Mouse (Mus musculus): ENCODE measurements around the gene Tomm70a. TPM values are rescaled to one million over a fixed set of nuclear protein-coding genes. Genes with fewer than 3 reads are reported as not detected.

Tomm70a gene
- total and polyA plus RNA-seq, 2 experiments from 2014 or later = 66.5 to 107 TPM

DNA sequence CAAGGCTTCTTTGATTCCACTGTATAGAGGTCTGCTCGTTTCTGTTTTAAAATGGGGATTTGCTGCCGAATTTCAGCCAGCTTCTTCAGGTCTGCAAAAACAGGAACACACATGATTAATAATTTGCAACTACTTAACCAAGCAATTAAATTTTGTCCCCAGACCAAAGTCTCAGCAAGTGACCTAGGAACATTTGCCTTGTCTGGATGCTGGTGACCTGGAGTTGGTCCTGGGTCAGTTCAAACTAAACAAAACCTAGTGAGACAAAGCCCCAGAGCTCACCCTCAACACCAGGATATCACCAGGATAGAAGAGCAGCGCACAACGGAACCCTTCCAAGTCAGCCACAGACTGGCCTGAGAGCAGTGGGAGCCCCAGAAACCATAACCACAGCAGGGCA, 35.6 kb downstream of the Tomm70a start:
- Histone ChIP-seq H3K4me1 (ENCODE audit: insufficient read depth, low read length) (no peaks in the 10 kb centered on the region), H3K9me3 (ENCODE audit: low read length) (no peaks in the 10 kb centered on the region), H3K27ac (ENCODE audit: low read depth, low read length) (no peak overlapping the region), H3K36me3 (ENCODE audit: insufficient read depth, low read length) (peaks cover 35% of the 10 kb centered on the region), H3K9ac (replicated peaks; ENCODE audit: low read length, poor library complexity, severe bottlenecking) (no peak overlapping the region), H3K27me3 (ENCODE audit: insufficient read depth, low read length) (no peaks in the 10 kb centered on the region), H3K4me2 (ENCODE audit: low read depth, low read length, poor library complexity, severe bottlenecking) (no peak overlapping the region), H3K4me3 (ENCODE audit: low read depth, low read length) (no peak overlapping the region)
- 90% methylated on average over 4 of the region's 4 CpGs for WGBS
- ATAC-seq (ENCODE audit: low FRiP score) (no peak), DNase-seq (ENCODE audit: low spot score) (no peak)
- no peak for TF ChIP-seq CTCF (IDR thresholded peaks at IDR 0.05)

DNA sequence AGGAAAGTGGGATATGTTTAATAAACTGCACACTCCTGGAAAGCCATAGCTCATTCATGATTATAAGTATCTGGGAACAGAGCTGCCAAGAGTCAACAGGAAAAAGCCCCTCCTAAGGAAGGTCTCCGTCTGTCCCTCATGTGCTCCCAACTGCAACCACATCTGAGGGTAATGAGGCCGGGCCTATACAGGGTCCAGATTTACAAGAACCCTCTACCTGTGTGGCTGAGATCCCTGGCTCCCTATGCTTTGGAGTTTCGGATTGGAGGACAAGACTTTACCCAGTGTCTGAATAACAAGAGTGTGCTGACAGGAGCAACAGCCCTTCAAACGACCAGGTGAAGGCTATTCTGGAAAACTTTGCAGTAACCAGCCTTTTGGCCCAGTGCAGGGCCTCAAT, 36.2 kb downstream of the Tomm70a start:
- Histone ChIP-seq H3K27ac (ENCODE audit: low read depth, low read length) (no peak overlapping the region), H3K4me2 (ENCODE audit: low read depth, low read length, poor library complexity, severe bottlenecking) (no peak overlapping the region), H3K9me3 (ENCODE audit: low read length) (no peaks in the 10 kb centered on the region), H3K4me3 (ENCODE audit: low read depth, low read length) (no peak overlapping the region), H3K36me3 (ENCODE audit: insufficient read depth, low read length) (peaks cover 29% of the 10 kb centered on the region), H3K9ac (replicated peaks; ENCODE audit: low read length, poor library complexity, severe bottlenecking) (no peak overlapping the region), H3K4me1 (ENCODE audit: insufficient read depth, low read length) (no peaks in the 10 kb centered on the region), H3K27me3 (ENCODE audit: insufficient read depth, low read length) (no peaks in the 10 kb centered on the region)
- no peak for DNase-seq (ENCODE audit: low spot score)
- TF ChIP-seq CTCF (IDR thresholded peaks at IDR 0.05) = no peak
- 87% methylated on average over 4 of the region's 4 CpGs for WGBS
- ATAC-seq (ENCODE audit: low FRiP score) = no peak

DNA sequence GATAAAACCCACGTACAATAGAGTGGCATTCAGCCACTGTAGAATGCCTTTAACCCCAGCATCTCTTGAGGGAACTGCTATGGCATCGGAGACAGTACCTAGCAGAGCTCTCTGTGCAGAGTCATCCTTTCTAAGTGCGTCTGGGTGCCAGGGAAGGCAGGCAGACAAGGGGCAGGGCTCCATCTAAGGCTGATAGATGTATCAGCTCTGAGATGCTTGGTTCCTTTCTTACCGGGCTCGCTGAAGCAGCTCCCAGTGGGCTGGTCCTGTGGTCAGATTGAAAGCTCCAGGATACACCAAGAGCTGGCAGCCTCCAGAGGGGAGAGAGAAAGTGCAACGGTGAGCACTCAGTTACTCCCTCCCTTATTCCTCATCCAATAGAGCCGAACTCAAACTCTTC, 38.3 kb downstream of the Tomm70a start:
- H3K36me3 ChIP-seq (ENCODE audit: insufficient read depth, low read length) = peaks cover 19% of the 10 kb centered on the region; the same call in 1 of the 2 replicates
- ATAC-seq (ENCODE audit: low FRiP score) (no peak), DNase-seq (ENCODE audit: low spot score) (no peak)
- no peak overlapping the region for H3K4me2 ChIP-seq (ENCODE audit: low read depth, low read length, poor library complexity, severe bottlenecking)
- no peak overlapping the region for H3K4me3 ChIP-seq (ENCODE audit: low read depth, low read length)
- H3K9me3 ChIP-seq (ENCODE audit: low read length) = no peaks in the 10 kb centered on the region
- no peak for TF ChIP-seq CTCF (IDR thresholded peaks at IDR 0.05)
- 76% methylated on average over 7 of the region's 7 CpGs for WGBS
- no peak overlapping the region for H3K27ac ChIP-seq (ENCODE audit: low read depth, low read length)
- H3K4me1 ChIP-seq (ENCODE audit: insufficient read depth, low read length) = no peaks in the 10 kb centered on the region
- H3K9ac ChIP-seq (replicated peaks; ENCODE audit: low read length, poor library complexity, severe bottlenecking) = no peak overlapping the region
- H3K27me3 ChIP-seq (ENCODE audit: insufficient read depth, low read length) = no peaks in the 10 kb centered on the region

DNA sequence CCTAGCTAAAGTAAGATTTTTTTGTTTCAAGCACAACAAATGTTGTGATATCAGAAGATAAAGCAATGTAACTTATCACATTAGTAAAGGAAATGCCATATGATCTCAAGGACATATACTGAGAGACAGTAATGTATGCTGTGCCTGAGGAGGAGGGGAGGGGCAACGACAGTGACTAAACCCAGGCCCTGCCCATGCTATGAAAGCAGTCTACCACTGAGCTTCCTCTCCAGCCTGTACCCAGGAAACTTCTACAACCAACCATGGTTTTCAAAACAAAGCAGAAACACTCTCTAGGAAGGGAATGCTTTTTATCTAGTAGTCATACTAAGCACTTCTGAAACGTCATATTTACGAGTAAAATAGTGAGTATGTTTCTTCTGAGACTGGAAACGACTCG, 41.3 kb downstream of the Tomm70a start:
- TF ChIP-seq CTCF (IDR thresholded peaks at IDR 0.05) = no peak
- 93% methylated on average over 5 of the region's 5 CpGs for WGBS
- Histone ChIP-seq H3K9ac (replicated peaks; ENCODE audit: low read length, poor library complexity, severe bottlenecking) (no peak overlapping the region), H3K9me3 (ENCODE audit: low read length) (no peaks in the 10 kb centered on the region), H3K4me3 (ENCODE audit: low read depth, low read length) (no peak overlapping the region), H3K27ac (ENCODE audit: low read depth, low read length) (no peak overlapping the region), H3K36me3 (ENCODE audit: insufficient read depth, low read length) (peaks cover 8% of the 10 kb centered on the region; the same call in 1 of the 2 replicates), H3K4me1 (ENCODE audit: insufficient read depth, low read length) (0 out of 2 replicates have a peak, but pooled peaks cover under 1% of the 10 kb centered on the region), H3K4me2 (ENCODE audit: low read depth, low read length, poor library complexity, severe bottlenecking) (no peak overlapping the region), H3K27me3 (ENCODE audit: insufficient read depth, low read length) (no peaks in the 10 kb centered on the region)
- ATAC-seq (ENCODE audit: low FRiP score) (no peak), DNase-seq (ENCODE audit: low spot score) (no peak)

GRCm38 (mm10) chr16:57163694-57164093, 42.2 kb downstream of the Tomm70a start:
- no peak for TF ChIP-seq CTCF (IDR thresholded peaks at IDR 0.05)
- H3K4me3 ChIP-seq (ENCODE audit: low read depth, low read length) = no peak overlapping the region
- H3K27ac ChIP-seq (ENCODE audit: low read depth, low read length) = no peak overlapping the region
- H3K36me3 ChIP-seq (ENCODE audit: insufficient read depth, low read length) = peaks cover 6% of the 10 kb centered on the region; the same call in 1 of the 2 replicates
- H3K9ac ChIP-seq (replicated peaks; ENCODE audit: low read length, poor library complexity, severe bottlenecking) = no peak overlapping the region
- no peak overlapping the region for H3K4me2 ChIP-seq (ENCODE audit: low read depth, low read length, poor library complexity, severe bottlenecking)
- DNase-seq (ENCODE audit: low spot score) = no peak
- no peak for ATAC-seq (ENCODE audit: low FRiP score)
- H3K9me3 ChIP-seq (ENCODE audit: low read length) = no peaks in the 10 kb centered on the region
- 0 out of 2 replicates have a peak, but pooled peaks cover 5% of the 10 kb centered on the region for H3K4me1 ChIP-seq (ENCODE audit: insufficient read depth, low read length)
- WGBS = 92% methylated on average over 1 of the region's 1 CpGs
- no peaks in the 10 kb centered on the region for H3K27me3 ChIP-seq (ENCODE audit: insufficient read depth, low read length)

- TF ChIP-seq CTCF (IDR thresholded peaks at IDR 0.05) = no peak
- no peak overlapping the region for H3K27ac ChIP-seq (ENCODE audit: low read depth, low read length)
- 0 out of 2 replicates have a peak, but pooled peaks cover 5% of the 10 kb centered on the region for H3K4me1 ChIP-seq (ENCODE audit: insufficient read depth, low read length)
- H3K4me2 ChIP-seq (ENCODE audit: low read depth, low read length, poor library complexity, severe bottlenecking) = no peak overlapping the region
- H3K9me3 ChIP-seq (ENCODE audit: low read length) = no peaks in the 10 kb centered on the region
- H3K4me3 ChIP-seq (ENCODE audit: low read depth, low read length) = no peak overlapping the region
- no peak overlapping the region for H3K9ac ChIP-seq (replicated peaks; ENCODE audit: low read length, poor library complexity, severe bottlenecking)
- peaks cover 10% of the 10 kb centered on the region; the same call in 1 of the 2 replicates for H3K36me3 ChIP-seq (ENCODE audit: insufficient read depth, low read length)
- DNase-seq (ENCODE audit: low spot score) = no peak
- no peaks in the 10 kb centered on the region for H3K27me3 ChIP-seq (ENCODE audit: insufficient read depth, low read length)
- 99% methylated on average over 5 of the region's 5 CpGs for WGBS
- ATAC-seq (ENCODE audit: low FRiP score) = no peak
These were observed 43.7 kb downstream of the Tomm70a start for GRCm38 (mm10) chr16:57165157-57165556.

All from midbrain, postnatal 0 days (tissue).